Mouse (Mus musculus) forebrain, embryonic 13.5 days (tissue): Measurements from ENCODE around the gene Emp2. TPM values are rescaled to one million over a fixed set of nuclear protein-coding genes. Genes with fewer than 3 reads are reported as not detected.

ENCODE experiments used
- ATAC-seq: fragments of 200-750 bp; cut with Nextera tagmentation; 2 replicates; pipeline ENCODE4 v1.8.0; 2017
- H3K27ac ChIP-seq: fragments of 300-500 bp; sonication (generic); 2 replicates; pipeline ENCODE4 v1.5.1; 2015; ENCODE audit warnings: inconsistent platforms, mild to moderate bottlenecking, moderate library complexity
- H3K27me3 ChIP-seq: fragments of 300-500 bp; sonication (generic); 2 replicates; pipeline ENCODE4 v1.6.1; 2015; ENCODE audit warnings: mild to moderate bottlenecking, inconsistent platforms
- H3K36me3 ChIP-seq: fragments of 300-500 bp; sonication (generic); 2 replicates; pipeline ENCODE4 v1.6.1; 2015; ENCODE audit warnings: mild to moderate bottlenecking, inconsistent platforms; ENCODE audit not compliant: poor library complexity, severe bottlenecking
- H3K4me1 ChIP-seq: fragments of 300-500 bp; sonication (generic); 2 replicates; pipeline ENCODE4 v1.6.1; 2015; ENCODE audit warnings: inconsistent platforms
- H3K4me2 ChIP-seq: fragments of 300-500 bp; sonication (generic); 2 replicates; pipeline ENCODE4 v1.6.1; 2015; ENCODE audit warnings: inconsistent platforms, mild to moderate bottlenecking, moderate library complexity
- H3K4me3 ChIP-seq: fragments of 300-500 bp; sonication (generic); 2 replicates; pipeline ENCODE4 v1.5.1; 2015; ENCODE audit warnings: mild to moderate bottlenecking, inconsistent platforms
- H3K9ac ChIP-seq: fragments of 300-500 bp; sonication (generic); 2 replicates; pipeline ENCODE4 v1.6.1; 2015; ENCODE audit warnings: mild to moderate bottlenecking, inconsistent platforms
- H3K9me3 ChIP-seq: fragments of 300-500 bp; sonication (generic); replicated peaks from 2 replicates; pipeline ENCODE4 v1.6.1; 2016; ENCODE audit warnings: inconsistent platforms
- WGBS: fragments of 180-500 bp; shearing (Covaris S2); methylation state at CpG from one replicate; pipeline ENCODE4 v1.1.7; 2015; 5-methylcytosine and 5-hydroxymethylcytosine counted together
- polyA plus RNA-seq: library from polyadenylated mRNA; unstranded; fragments of >200 nt; fragmentation: Nextera tagmentation; extraction: Ambion mirVana; gene quantifications from 2 replicates; pipeline ENCODE4 v1.2.1, GENCODE M21; 2015

The Emp2 gene
- polyA plus RNA-seq, 1 experiment from 2014 or later, result 2.3 TPM

DNA sequence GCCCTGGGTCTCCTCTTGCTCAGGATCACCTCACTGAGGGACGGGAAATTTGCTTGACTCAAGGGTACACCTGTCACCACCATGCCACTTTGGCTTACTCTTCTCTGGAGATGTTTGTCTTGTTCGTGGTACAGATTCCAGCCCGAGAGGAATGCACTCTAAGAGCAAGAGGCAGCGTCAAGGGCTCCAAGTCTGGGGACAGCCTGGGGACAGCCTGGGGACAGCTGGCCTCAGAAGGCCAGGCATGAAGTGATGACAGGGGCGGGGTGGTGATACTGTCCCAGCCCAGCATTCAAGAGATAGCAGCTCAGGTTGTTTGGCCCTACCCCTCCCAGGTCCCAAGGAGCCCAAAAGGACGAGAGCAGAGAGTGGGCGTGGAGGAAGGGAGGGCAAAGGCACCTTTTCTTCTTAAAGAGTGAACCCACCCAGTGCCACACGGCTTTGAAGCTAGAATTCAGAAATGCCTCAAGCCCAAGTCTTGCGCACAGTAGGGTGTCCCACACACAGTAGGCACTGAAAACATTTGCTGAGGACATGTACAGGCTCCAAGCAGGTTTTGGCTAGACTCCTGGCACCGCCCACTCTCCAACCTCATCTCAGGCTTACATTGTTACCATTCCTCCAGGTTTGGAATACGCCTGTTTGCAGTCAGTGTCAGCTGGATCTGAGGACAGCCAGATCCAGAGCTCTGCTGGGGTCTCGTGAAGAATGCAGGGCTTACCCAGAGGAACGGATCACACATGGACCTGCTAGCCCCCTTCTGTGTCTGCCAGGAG lies 23.8 kb upstream of the Emp2 start:
- WGBS, result 87% methylated on average over 13 of the region's 13 CpGs
- Histone ChIP-seq H3K27me3 (no peaks in the 10 kb centered on the region), H3K4me3 (no peak overlapping the region)

DNA sequence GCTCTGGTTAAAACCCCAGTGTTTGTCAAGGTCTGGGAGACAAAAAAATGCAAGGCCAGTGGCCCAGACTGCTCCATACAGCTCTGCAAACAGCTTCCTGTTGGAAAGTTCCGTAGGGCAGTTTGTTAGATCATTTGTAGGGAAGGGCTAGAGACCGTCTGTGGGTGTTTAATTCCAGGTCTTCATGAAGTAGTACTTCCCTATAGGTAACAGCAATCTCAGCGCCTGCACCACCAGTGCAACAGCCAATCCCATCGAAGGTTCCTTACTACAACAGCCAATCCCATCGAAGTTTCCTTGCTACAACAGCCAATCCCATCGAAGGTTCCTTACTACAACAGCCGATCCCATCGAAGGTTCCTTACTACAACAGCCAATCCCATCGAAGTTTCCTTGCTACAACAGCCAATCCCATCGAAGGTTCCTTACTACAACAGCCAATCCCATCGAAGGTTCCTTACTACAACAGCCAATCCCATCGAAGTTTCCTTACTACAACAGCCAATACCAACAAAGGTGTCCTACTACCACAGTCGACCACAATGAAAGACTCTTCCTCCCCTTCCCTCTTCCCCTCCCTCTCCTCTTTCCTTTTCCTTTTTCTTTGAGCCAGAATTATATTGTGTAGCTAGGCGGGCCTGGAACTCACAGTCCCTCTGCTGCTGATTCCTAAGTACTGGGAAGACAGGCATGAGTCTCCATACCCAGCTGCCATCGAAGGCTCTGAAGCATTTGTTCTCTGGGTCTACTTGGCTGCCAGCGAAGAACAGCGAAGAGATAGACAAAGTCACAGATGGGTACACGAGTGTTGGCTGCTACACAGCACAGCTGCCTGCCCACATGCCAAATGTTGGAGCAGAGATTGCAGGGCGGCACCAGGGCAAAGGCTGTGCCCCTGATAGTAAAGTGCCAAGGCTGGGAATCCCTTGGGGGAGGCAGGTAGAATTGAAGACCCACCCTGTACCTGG lies 23.0 kb upstream of the Emp2 start:
- Histone ChIP-seq H3K4me1 (0 out of 2 replicates have a peak, but pooled peaks cover 6% of the 10 kb centered on the region), H3K27ac (no peak overlapping the region), H3K27me3 (no peaks in the 10 kb centered on the region), H3K36me3 (no peaks in the 10 kb centered on the region), H3K4me2 (no peak overlapping the region), H3K9me3 (no peaks in the 10 kb centered on the region), H3K4me3 (no peak overlapping the region), H3K9ac (no peak overlapping the region)
- WGBS, result 93% methylated on average over 19 of the region's 19 CpGs
- no peak for ATAC-seq

More for the DNA sequence above, 23.8 kb upstream of the Emp2 start:
- Histone ChIP-seq H3K4me1 (0 out of 2 replicates have a peak, but pooled peaks cover 9% of the 10 kb centered on the region), H3K4me2 (no peak overlapping the region), H3K9ac (no peak overlapping the region), H3K9me3 (no peaks in the 10 kb centered on the region), H3K27ac (no peak overlapping the region), H3K36me3 (no peaks in the 10 kb centered on the region)
- no peak for ATAC-seq

DNA sequence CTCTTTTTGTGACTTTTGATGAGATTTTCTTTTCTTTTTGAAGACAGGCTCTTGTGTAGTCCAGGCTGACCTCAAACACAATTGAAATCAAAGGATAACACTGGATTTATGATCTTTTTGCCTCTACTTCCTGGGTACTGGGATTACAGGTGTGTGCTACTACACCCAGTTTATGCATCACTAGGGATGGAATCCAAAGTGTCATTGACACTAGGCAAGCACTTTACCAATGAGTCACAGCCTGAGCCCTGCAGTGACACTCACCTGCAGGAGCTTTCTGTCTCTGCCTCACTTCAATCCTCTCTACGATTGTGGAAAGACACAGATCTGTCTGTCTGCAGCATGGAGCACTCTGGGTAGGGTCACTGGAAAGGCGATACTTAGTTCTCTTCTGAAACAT lies 22.2 kb upstream of the Emp2 start:
- Histone ChIP-seq H3K4me1 (0 out of 2 replicates have a peak, but pooled peaks cover 4% of the 10 kb centered on the region), H3K4me3 (no peak overlapping the region), H3K36me3 (no peaks in the 10 kb centered on the region), H3K4me2 (no peak overlapping the region), H3K27ac (no peak overlapping the region), H3K27me3 (no peaks in the 10 kb centered on the region), H3K9me3 (no peaks in the 10 kb centered on the region), H3K9ac (no peak overlapping the region)
- ATAC-seq, result no peak
- 98% methylated on average over 2 of the region's 2 CpGs for WGBS

DNA sequence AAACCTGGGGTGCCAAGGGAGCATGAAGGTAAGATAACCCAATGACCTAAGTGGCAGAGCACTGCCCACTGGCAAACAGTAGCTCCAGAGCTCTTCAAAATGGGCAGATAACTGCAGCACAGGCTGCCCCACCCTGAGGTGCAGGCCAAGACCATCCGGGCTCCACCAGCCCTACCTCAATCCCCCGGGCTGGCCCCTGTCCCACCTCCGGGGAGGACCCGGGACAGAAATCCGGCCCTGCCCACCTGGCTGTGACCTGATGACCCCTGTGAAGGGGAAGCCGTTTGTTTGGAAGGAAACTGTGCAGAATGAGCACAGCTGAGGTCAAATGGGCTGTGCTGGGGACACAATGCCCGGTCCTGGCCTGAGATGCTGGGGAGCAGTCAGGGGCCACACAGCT lies 19.0 kb upstream of the Emp2 start:
- no peak overlapping the region for H3K27ac ChIP-seq
- H3K9ac ChIP-seq, result no peak overlapping the region
- no peaks in the 10 kb centered on the region for H3K36me3 ChIP-seq
- no peak overlapping the region for H3K4me2 ChIP-seq
- no peaks in the 10 kb centered on the region for H3K9me3 ChIP-seq
- no peak overlapping the region for H3K4me3 ChIP-seq
- no peaks in the 10 kb centered on the region for H3K27me3 ChIP-seq
- no peaks in the 10 kb centered on the region for H3K4me1 ChIP-seq
- 54% methylated on average over 7 of the region's 7 CpGs for WGBS
- no peak for ATAC-seq

DNA sequence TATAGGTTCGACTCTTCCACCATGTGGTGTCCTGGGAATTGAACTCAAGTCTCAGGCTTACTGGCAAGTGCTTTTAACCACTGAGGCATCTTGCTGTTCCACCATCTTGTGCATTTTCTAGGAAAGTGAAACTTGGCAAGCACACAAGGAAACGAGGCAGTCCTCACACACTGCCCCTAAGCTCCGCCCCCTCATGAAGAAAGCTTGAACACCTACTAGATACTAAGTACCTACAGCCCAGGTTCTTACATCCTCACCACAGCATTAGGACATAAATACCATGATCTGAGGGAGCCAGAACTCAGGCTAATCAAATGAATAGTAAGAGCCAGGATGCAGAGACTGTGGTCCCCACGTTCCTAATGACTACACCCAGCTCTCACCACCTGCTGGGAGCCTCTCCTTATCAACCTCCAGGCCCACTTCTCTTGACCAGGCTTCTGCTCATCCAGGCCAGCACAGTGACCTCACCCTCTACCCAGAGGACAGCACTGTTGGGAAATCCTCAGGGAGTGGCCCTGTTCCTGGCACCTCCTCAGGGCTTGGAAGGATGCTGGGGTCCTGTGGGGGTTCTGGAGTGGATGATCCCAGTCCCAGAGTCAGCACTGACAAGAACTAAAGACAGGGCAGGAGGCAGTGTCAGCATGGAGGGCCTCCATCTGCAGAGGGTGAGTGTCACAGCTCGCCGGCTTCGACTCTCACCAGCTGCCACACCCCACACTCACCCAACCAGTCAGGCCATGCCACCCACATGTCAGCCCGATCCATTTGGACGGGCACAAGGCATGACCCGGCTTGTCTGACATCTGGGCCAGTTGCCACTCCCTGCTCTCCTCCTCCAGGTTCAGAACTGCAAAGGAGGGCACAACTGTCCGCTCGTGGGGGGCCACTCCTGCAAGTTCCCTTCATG lies 17.1 kb upstream of the Emp2 start:
- H3K4me1 ChIP-seq, result no peaks in the 10 kb centered on the region
- no peaks in the 10 kb centered on the region for H3K27me3 ChIP-seq
- no peaks in the 10 kb centered on the region for H3K9me3 ChIP-seq
- WGBS, result 82% methylated on average over 12 of the region's 12 CpGs
- H3K36me3 ChIP-seq, result no peaks in the 10 kb centered on the region
- H3K9ac ChIP-seq, result no peak overlapping the region
- no peak overlapping the region for H3K4me2 ChIP-seq
- H3K27ac ChIP-seq, result no peak overlapping the region
- H3K4me3 ChIP-seq, result no peak overlapping the region
- no peak for ATAC-seq

DNA sequence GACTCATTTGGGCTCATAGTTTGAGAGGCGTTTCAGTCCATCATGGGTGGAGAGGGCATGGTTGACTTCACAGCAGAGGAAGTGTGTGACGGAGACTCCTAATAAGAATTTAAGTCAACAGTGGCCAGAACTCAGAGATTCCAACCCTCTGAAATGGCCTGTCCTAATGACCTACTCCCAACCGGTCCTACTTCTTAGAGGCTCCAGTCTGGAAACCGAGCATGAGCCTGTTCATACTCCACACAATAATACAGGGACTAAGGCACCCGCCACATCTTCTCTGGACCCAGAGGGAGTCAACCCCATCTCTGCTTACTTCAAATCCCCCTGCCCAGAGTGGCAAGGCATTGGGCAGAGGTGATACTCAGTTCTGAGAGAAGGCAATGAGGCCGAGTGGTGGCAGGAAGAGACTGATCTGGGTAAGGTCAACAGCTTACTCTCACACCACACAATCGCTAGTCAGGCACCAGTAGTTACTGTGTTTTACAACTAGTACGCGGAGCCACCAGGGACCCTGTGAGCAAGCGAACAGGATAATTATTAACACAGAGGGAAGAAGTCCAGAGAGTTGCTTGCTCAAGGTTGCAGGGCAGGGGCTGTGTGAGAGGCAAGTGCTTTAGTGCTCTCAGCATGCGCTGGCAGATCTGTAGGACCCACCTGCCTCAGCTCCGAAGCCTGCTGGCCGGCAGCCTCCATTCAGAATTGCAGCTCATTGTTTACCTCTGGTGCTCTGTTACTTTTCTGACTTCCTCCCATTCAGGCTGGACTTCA lies 14.0 kb upstream of the Emp2 start:
- no peaks in the 10 kb centered on the region for H3K4me1 ChIP-seq
- WGBS, result 67% methylated on average over 13 of the region's 13 CpGs
- H3K27ac ChIP-seq, result no peak overlapping the region
- no peaks in the 10 kb centered on the region for H3K27me3 ChIP-seq
- H3K9ac ChIP-seq, result no peak overlapping the region
- no peak for ATAC-seq
- H3K4me2 ChIP-seq, result no peak overlapping the region
- H3K9me3 ChIP-seq, result no peaks in the 10 kb centered on the region
- H3K36me3 ChIP-seq, result no peaks in the 10 kb centered on the region
- H3K4me3 ChIP-seq, result no peak overlapping the region

DNA sequence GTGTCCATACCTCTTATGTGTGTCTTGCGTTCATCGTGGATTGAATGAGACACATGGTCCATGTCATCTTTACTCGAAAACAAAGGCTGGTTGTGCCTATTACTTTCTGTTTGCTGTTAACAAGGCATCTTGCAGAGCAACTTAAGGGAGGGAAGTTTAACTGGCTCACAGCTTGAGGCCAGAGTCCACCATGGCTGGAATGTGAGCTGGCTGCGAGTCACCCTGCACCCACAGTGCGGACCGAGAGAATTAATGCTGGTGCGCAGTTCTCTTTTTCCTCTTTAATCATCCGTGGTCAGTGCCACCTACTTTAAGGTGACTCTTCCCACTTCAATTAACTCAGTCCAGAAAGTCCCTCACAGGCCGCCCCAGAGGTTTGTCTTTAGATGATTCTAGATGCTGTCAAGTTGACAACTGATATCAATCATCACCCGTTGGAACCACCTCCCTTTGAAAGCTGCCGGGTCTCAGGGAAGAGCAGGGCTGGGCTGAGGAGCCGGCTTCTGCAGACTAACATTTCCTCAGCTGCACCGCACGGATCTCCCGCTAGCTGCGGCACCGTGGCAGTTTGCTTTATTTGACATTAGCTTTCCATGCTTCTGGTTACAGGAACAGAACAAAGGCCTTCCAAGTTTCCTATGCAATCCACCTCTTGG lies 6.3 kb upstream of the Emp2 start:
- Histone ChIP-seq H3K27ac (no peak overlapping the region), H3K9ac (no peak overlapping the region), H3K4me1 (no peaks in the 10 kb centered on the region), H3K4me2 (no peak overlapping the region), H3K9me3 (no peaks in the 10 kb centered on the region), H3K36me3 (no peaks in the 10 kb centered on the region), H3K27me3 (no peaks in the 10 kb centered on the region), H3K4me3 (no peak overlapping the region)
- WGBS, result 67% methylated on average over 17 of the region's 17 CpGs
- no peak for ATAC-seq

DNA sequence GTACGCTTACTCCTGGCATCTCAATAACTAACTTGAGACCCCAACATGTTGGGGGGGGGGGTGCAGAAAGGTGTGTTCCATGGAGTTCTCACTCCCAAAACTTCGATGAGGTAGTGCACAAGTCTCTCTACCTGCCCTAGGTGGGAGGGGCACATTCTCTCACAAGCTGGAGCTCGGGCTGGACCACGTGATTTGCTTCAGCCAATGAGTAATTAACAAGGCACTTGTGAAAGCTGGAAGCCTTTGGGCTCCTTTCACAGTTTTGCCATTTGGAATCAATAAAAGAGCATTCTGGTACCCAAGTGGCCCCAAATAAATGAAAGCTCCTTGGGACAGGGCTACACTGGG lies 3.4 kb upstream of the Emp2 start:
- Histone ChIP-seq H3K9me3 (no peaks in the 10 kb centered on the region), H3K4me2 (no peak overlapping the region), H3K4me1 (peaks cover 7% of the 10 kb centered on the region; the same call in 1 of the 2 replicates), H3K27me3 (peaks cover 15% of the 10 kb centered on the region), H3K36me3 (no peaks in the 10 kb centered on the region), H3K4me3 (no peak overlapping the region), H3K27ac (no peak overlapping the region), H3K9ac (no peak overlapping the region)
- 62% methylated on average over 4 of the region's 4 CpGs for WGBS
- no peak for ATAC-seq

DNA sequence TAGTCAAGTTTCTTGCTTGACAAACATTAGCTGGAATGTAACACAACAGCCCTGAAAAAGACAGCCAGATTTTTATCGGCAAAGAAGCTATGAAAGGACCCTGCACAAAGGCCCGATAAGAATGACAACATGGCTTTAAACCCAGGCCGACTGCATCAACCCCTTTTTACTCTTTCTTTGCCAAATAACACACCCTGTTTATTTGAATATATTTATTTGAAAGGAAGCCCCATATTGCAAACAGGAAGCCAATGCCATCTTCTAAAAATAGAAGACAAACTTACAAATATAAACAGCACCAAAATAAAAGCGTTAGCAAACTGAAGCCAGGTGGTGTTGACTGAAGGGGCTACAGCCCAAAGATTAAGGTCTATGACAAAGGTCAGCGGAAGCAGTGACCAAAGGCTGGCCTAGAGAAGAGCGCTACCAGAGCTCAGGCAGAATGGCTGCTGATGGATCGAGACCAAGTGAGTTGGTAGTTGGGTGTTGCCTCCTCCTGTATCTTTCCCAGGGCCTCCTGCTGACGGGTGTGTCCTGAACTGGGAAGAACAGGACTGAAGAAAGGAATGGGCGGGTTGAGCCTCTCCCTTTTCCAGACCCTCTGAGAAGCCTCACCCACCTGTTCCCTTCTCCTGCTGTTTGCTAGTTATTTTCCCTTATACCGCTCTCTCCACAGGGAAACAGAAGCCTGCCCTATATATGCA lies 2.9 kb upstream of the Emp2 start:
- WGBS, result 86% methylated on average over 9 of the region's 10 CpGs
- no peak overlapping the region for H3K27ac ChIP-seq
- H3K4me1 ChIP-seq, result peaks cover 7% of the 10 kb centered on the region; the same call in 1 of the 2 replicates
- no peak overlapping the region for H3K9ac ChIP-seq
- H3K9me3 ChIP-seq, result no peaks in the 10 kb centered on the region
- H3K27me3 ChIP-seq, result peaks cover 20% of the 10 kb centered on the region
- H3K4me3 ChIP-seq, result no peak overlapping the region
- H3K36me3 ChIP-seq, result no peaks in the 10 kb centered on the region
- no peak for ATAC-seq
- H3K4me2 ChIP-seq, result no peak overlapping the region

DNA sequence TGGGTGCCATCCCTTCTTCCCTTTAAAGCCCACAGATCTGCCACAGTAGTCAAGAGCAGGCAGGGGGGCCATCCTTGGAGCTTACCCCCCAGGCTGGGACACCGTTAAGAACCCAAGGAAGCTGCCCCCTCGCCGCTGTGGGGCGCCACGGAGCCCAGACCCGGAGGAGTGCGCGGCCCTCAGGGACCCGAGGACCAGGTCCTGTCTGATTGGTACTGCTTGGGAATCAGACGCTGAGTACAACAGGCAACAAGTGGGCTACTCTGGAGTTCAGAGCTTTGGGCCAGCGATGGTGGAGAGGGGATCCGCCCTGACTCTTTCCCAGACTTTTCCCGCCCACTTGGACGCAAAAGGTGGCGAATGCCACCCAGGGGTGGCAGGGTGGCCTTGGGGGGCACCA lies 542 bp downstream of the Emp2 start:
- peak; percentile 67 for ATAC-seq
- WGBS, result 1% methylated on average over 15 of the region's 15 CpGs

More for the DNA sequence above, 542 bp downstream of the Emp2 start:
- Histone ChIP-seq H3K9ac (peak overlapping the region; percentile 57), H3K36me3 (no peaks in the 10 kb centered on the region), H3K4me2 (peak overlapping the region; percentile 83), H3K27me3 (peaks cover 21% of the 10 kb centered on the region), H3K4me1 (peaks cover 7% of the 10 kb centered on the region; the same call in 1 of the 2 replicates), H3K4me3 (peak overlapping the region; percentile 43), H3K9me3 (no peaks in the 10 kb centered on the region), H3K27ac (no peak overlapping the region)
